Mouse (Mus musculus) thymus, adult 2 months (tissue): Measurements from ENCODE around the gene Rnf186. TPM values are rescaled to one million over a fixed set of nuclear protein-coding genes. Genes with fewer than 3 reads are reported as not detected.
"Not testable (repeated sequence)": the region's sequence is repeated elsewhere in the genome, so short reads cannot be mapped to it uniquely, and the experiment has no call there.

Source experiments
- DNase-seq: peaks from one replicate; pipeline ENCODE4 v3.0.0; 2021
- H3K27ac ChIP-seq: fragments of 200-500 bp; 2 replicates; pipeline ENCODE4 v1.5.1; 2012; ENCODE audit warnings: low read length, control low read depth; ENCODE audit not compliant: control insufficient read depth, insufficient read depth
- H3K27me3 ChIP-seq: fragments of 200-500 bp; 2 replicates; pipeline ENCODE4 v1.6.1; 2012; ENCODE audit warnings: mild to moderate bottlenecking, low read length, moderate library complexity, mixed read lengths; ENCODE audit not compliant: control insufficient read depth, insufficient read depth
- H3K36me3 ChIP-seq: fragments of 200-500 bp; 2 replicates; pipeline ENCODE4 v1.6.1; 2012; ENCODE audit warnings: mild to moderate bottlenecking, low read length, moderate library complexity; ENCODE audit not compliant: control insufficient read depth, insufficient read depth
- H3K4me1 ChIP-seq: fragments of 200-500 bp; replicated peaks from 2 replicates; pipeline ENCODE4 v1.6.1; 2012; ENCODE audit warnings: low read length; ENCODE audit not compliant: control insufficient read depth, insufficient read depth
- H3K4me3 ChIP-seq: fragments of 200-500 bp; 2 replicates; pipeline ENCODE4 v1.5.1; 2012; ENCODE audit warnings: mild to moderate bottlenecking, low read length, control low read depth, moderate library complexity; ENCODE audit not compliant: control insufficient read depth, insufficient read depth
- CTCF ChIP-seq: fragments of 200-500 bp; IDR thresholded peaks from 2 replicates; pipeline ENCODE4 v1.5.1; 2012; ENCODE audit warnings: mild to moderate bottlenecking, control low read depth, low read length, moderate library complexity, borderline replicate concordance; ENCODE audit not compliant: control insufficient read depth, poor library complexity, insufficient read depth; ENCODE audit errors: extremely low read depth
- POLR2A ChIP-seq: fragments of 200-500 bp; IDR thresholded peaks from 2 replicates; pipeline ENCODE4 v1.6.1; 2012; ENCODE audit warnings: mild to moderate bottlenecking, low read length, control low read depth, moderate library complexity; ENCODE audit not compliant: control insufficient read depth, poor library complexity, insufficient read depth; ENCODE audit errors: extremely low read depth
- WGBS: fragments of 180-500 bp; shearing (Covaris S2); methylation state at CpG from one replicate; pipeline ENCODE4 v1.1.7; 2018; 5-methylcytosine and 5-hydroxymethylcytosine counted together
- polyA plus RNA-seq: library from polyadenylated mRNA; depleted of rRNA; stranded (reverse); fragments of >200 nt; gene quantifications from 2 replicates; pipeline ENCODE4 v1.2.3, GENCODE M21; 2012

The Rnf186 gene
- polyA plus RNA-seq, 1 experiment, result 2.3 TPM

GRCm38 (mm10) chr4:138968772-138969556 lies 2.1 kb downstream of the Rnf186 start:
- no peaks in the 10 kb centered on the region for H3K27me3 ChIP-seq
- DNase-seq, result no peak
- no peak overlapping the region for H3K4me3 ChIP-seq
- H3K4me1 ChIP-seq, result peaks cover 13% of the 10 kb centered on the region
- TF ChIP-seq POLR2A (no peak), CTCF (no peak)
- WGBS, result 87% methylated on average over 16 of the region's 16 CpGs
- H3K27ac ChIP-seq, result no peak overlapping the region
- H3K36me3 ChIP-seq, result no peaks in the 10 kb centered on the region

DNA sequence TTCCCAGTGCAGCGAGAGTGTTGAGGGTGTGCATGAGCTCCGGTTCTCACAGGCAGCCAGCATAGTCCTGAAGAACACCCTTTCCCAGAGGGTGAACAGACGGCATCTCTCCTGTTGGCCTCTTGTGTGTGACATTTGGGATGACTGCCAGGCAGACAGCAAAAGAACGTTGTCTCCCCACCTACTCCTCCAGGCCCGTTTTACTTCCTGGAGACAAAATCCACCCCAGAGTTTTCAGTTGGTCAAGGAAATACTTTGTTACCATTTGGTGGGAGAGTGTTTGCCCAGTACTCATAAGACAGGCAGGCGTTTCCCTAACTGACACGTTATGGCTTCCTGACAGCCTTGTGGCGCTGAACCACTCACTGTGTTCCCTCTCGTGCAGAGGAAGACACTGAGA lies 2.8 kb downstream of the Rnf186 start:
- H3K36me3 ChIP-seq, result no peaks in the 10 kb centered on the region
- H3K27ac ChIP-seq, result no peak overlapping the region
- H3K4me1 ChIP-seq, result peaks cover 14% of the 10 kb centered on the region
- H3K27me3 ChIP-seq, result no peaks in the 10 kb centered on the region
- TF ChIP-seq CTCF (no peak), POLR2A (no peak)
- no peak overlapping the region for H3K4me3 ChIP-seq
- WGBS, result 71% methylated on average over 9 of the region's 9 CpGs
- DNase-seq, result no peak

DNA sequence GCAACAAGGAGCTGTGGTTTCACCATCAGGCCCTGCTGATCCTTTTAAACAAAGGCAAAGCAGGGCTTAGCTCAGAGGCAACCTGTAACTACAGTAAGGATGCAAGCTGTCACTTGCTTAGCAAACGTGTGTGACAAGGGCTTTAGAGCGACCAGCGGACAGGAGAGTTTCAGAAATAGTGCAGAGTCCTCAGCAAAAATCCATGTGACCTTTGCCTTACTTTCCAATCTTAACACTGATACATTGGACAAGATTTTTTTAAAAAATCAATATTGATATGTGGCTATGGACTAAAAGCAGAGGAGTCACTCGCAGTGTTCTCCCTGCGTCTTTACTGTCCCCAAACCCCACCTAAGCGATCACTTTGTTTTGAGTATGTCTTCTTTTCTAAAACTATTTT lies 4.5 kb downstream of the Rnf186 start:
- no peak for DNase-seq

DNA sequence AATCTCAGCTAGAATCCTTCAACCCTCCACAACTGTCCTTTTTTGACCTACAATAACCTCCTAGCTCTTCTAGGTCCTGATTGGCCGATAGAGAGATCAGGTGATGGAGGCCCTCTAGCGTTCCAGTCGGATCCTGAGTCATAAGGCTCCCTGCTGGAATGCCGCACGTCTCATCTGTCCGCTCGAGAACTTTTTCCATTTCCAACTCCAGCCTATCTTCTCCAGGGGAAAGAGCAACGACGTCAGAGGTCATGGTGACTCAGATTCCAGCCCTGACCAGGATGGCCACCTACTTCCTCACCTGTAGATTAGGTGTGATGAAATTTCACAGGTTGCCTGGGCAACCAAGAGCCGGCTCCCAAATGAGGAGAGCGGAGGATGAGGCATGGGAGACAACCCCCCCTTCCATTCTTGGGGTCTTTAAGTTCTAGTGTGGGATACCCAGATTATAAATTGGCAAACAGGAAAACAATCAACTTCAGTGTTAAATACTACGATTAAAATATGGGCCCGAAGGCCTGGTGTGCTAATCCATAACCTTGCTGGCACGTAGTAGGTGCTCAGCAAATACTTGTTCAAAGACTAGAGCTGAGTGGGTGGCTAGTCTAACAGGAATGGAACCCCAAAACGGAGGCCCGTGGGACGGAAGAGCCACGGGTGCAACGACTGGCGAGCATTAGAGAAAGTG lies 5.4 kb downstream of the Rnf186 start:
- WGBS, result 5% methylated on average over 20 of the region's 20 CpGs
- H3K4me1 ChIP-seq, result peaks cover 16% of the 10 kb centered on the region

More for the DNA sequence above, 4.5 kb downstream of the Rnf186 start:
- no peaks in the 10 kb centered on the region for H3K36me3 ChIP-seq
- peaks cover 16% of the 10 kb centered on the region for H3K4me1 ChIP-seq
- H3K27me3 ChIP-seq, result no peaks in the 10 kb centered on the region
- no peak for TF ChIP-seq CTCF
- no peak for TF ChIP-seq POLR2A
- no peak overlapping the region for H3K4me3 ChIP-seq
- 95% methylated on average over 6 of the region's 6 CpGs for WGBS
- H3K27ac ChIP-seq, result no peak overlapping the region

GRCm38 (mm10) chr4:138972827-138973718 lies 6.2 kb downstream of the Rnf186 start, which contains the start of gene Tmco4:
Gene Tmco4 (plus strand): TSS chr4:138972888.
- Histone ChIP-seq H3K4me3 (peak within 1 kb of the TSS; percentile 92), H3K36me3 (no peaks in the 10 kb centered on the region), H3K27me3 (no peaks in the 10 kb centered on the region), H3K27ac (peak within 1 kb of the TSS; percentile 83), H3K4me1 (peaks cover 16% of the 10 kb centered on the region)
- under 1% methylated on average over 58 of the region's 60 CpGs for WGBS
- peak; percentile 86 for DNase-seq
- TF ChIP-seq CTCF (0 out of 2 replicates have a peak, but pooled peaks have one; percentile 7), POLR2A (peak; percentile 93)

More for the DNA sequence above, 5.4 kb downstream of the Rnf186 start:
- no peaks in the 10 kb centered on the region for H3K36me3 ChIP-seq
- peak overlapping the region; percentile 83 for H3K27ac ChIP-seq
- H3K4me3 ChIP-seq, result peak overlapping the region; percentile 92
- no peaks in the 10 kb centered on the region for H3K27me3 ChIP-seq
- TF ChIP-seq CTCF (no peak), POLR2A (no peak)
- peak; percentile 41 for DNase-seq

GRCm38 (mm10) chr4:138973719-138974115 lies 6.8 kb downstream of the Rnf186 start:
- H3K4me1 ChIP-seq, result peaks cover 16% of the 10 kb centered on the region
- H3K36me3 ChIP-seq, result no peaks in the 10 kb centered on the region
- no peak for TF ChIP-seq POLR2A
- TF ChIP-seq CTCF, result no peak
- no peaks in the 10 kb centered on the region for H3K27me3 ChIP-seq
- H3K27ac ChIP-seq, result peak overlapping the region; percentile 17; the same call in 1 of the 2 replicates
- WGBS, result 61% methylated on average over 3 of the region's 3 CpGs
- no peak for DNase-seq
- H3K4me3 ChIP-seq, result peak overlapping the region; percentile 92

GRCm38 (mm10) chr4:138974540-138974939 lies 7.6 kb downstream of the Rnf186 start:
- H3K4me1 ChIP-seq, result peaks cover 16% of the 10 kb centered on the region
- H3K36me3 ChIP-seq, H3K4me3 ChIP-seq, H3K27me3 ChIP-seq, DNase-seq, H3K27ac ChIP-seq: not testable (repeated sequence)
- 92% methylated on average over 2 of the region's 2 CpGs for WGBS
